Mouse (Mus musculus): ENCODE data around the gene Olfr1369-ps1. TPM values are rescaled to one million over a fixed set of nuclear protein-coding genes. Genes with fewer than 3 reads are reported as not detected.

Olfr1369-ps1 gene
- polyA plus RNA-seq (2012; rRNA removed): not detected in 2 replicates

GRCm38 (mm10) chr13:21111183-21111582, at the start of gene Olfr1369-ps1:
Olfr1369-ps1 (plus strand) TSS chr13:21111483.

GRCm38 (mm10) chr13:21074847-21075246, 36.4 kb upstream of the Olfr1369-ps1 start, which contains the start of gene Olfr1370:
Olfr1370 (minus strand) TSS chr13:21074947.

GRCm38 (mm10) chr13:21129339-21129738, 18.1 kb downstream of the Olfr1369-ps1 start, which contains the start of gene Olfr263:
Olfr263 (plus strand) TSS chr13:21129639.

GRCm38 (mm10) chr13:21145767-21146166, 34.5 kb downstream of the Olfr1369-ps1 start, which contains the start of gene Olfr1368:
Olfr1368 (minus strand) TSS chr13:21145867.

Other genes with a start within 250 kb of the Olfr1369-ps1 start
- not detected in 2 replicates for gene Olfr1370, start 36.5 kb upstream of the Olfr1369-ps1 start, polyA plus RNA-seq (2012; rRNA removed)
- gene Olfr263, start 18.2 kb downstream of the Olfr1369-ps1 start, polyA plus RNA-seq (2012; rRNA removed): not detected in 2 replicates
- gene Olfr1368, start 34.4 kb downstream of the Olfr1369-ps1 start, polyA plus RNA-seq (2012; rRNA removed): not detected in 2 replicates
- 100 and 106 TPM in 2 replicates for gene Trim27, start 68.0 kb downstream of the Olfr1369-ps1 start, polyA plus RNA-seq (2012; rRNA removed)
- 0.04 TPM in 1 of 2 replicates, not detected in the other for gene Gpx5, start 181.2 kb downstream of the Olfr1369-ps1 start, polyA plus RNA-seq (2012; rRNA removed)
- 0.10 TPM in 1 of 2 replicates, not detected in the other for gene Gpx6, start 200.6 kb downstream of the Olfr1369-ps1 start, polyA plus RNA-seq (2012; rRNA removed)
- gene Olfr1367, start 235.4 kb downstream of the Olfr1369-ps1 start, polyA plus RNA-seq (2012; rRNA removed): not detected in 2 replicates